Comparison of ENCODE assay signal across 24 mouse cellular contexts in the genomic region with DNA sequence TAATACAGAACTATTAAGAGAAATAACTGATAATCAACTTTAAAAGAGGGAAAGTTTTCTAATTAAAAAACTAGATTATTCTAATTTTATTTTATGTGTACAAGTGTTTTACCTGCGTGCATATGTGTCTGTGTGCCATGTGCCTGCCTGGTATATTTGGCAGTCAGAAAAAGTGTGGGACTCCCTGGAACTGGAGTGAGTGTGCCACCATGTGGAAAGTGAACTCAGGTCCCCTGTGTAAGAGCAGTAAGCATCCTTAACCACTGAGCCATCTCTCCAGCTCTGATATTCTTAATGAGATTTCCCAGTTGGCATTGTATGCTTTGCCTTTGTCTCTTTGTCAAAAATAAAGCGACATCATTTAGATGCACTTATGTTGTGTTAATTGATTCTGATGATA. TPM values are rescaled to one million over a fixed set of nuclear protein-coding genes. Genes with fewer than 3 reads are reported as not detected.
DNase-seq lines count a peak whose midpoint lies in the region; ATAC-seq and TF ChIP-seq lines count a peak whose summit lies in the region.
"Had no signal": no experiment of that assay in that cellular context is flagged by ENCODE, and none has a peak within 500 bp of the region (broad histone marks: within the 10 kb centered on the region; RNA-seq: fewer than 3 reads in every experiment).

No protein-coding gene starts in this region.

- no peak overlapping the region for H3K9ac ChIP-seq in kidney, embryonic 16.5 days (replicated peaks; ENCODE audit: low read length)
- no peak overlapping the region for H3K9ac ChIP-seq in liver, adult 2 months (ENCODE audit: low read depth, low read length)
- H3K9ac ChIP-seq in liver, embryonic 12.5 days, result no peak overlapping the region
- no peak overlapping the region for H3K9ac ChIP-seq in liver, postnatal 0 days (replicated peaks)
- no peak overlapping the region for H3K9ac ChIP-seq in liver, embryonic 11.5 days (ENCODE audit: low read depth, low read length)

- no peak for DNase-seq in kidney, adult 2 months
- DNase-seq in kidney, postnatal 36 days, result no peak
- peak; percentile 19 for DNase-seq in kidney, adult 9 months
- DNase-seq in liver, adult 2 months (ENCODE audit: extremely low read depth, low read depth, low spot score), result peak; percentile 65
- no peak for DNase-seq in liver, postnatal 0 days
- DNase-seq in liver, embryonic 11.5 days (ENCODE audit: low spot score), result no peak
- DNase-seq: adrenal gland, adult 2 months; adrenal gland, adult 8-10 months; adrenal gland, postnatal 10 days; adrenal gland, postnatal 14 days; adrenal gland, postnatal 25 days; adrenal gland, postnatal 36 days; B cell, adult 2 months; cerebellum, adult 11 months; cerebellum, adult 11-12 months had no signal

- no peaks in the 10 kb centered on the region for H3K4me1 ChIP-seq in kidney, adult 2 months (ENCODE audit: control insufficient read depth, insufficient read depth, low read length)
- no peaks in the 10 kb centered on the region for H3K4me1 ChIP-seq in kidney, embryonic 16.5 days (ENCODE audit: insufficient read depth, low read length)
- H3K4me1 ChIP-seq in liver, adult 2 months (ENCODE audit: control insufficient read depth, insufficient read depth, low read length), result no peaks in the 10 kb centered on the region
- no peaks in the 10 kb centered on the region for H3K4me1 ChIP-seq in liver, embryonic 12.5 days
- H3K4me1 ChIP-seq in liver, postnatal 0 days (ENCODE audit: insufficient read depth), result no peaks in the 10 kb centered on the region
- no peaks in the 10 kb centered on the region for H3K4me1 ChIP-seq in liver, embryonic 11.5 days (replicated peaks; ENCODE audit: control insufficient read depth, insufficient read depth, low read length)

- no peaks in the 10 kb centered on the region for H3K27me3 ChIP-seq in kidney, adult 2 months (replicated peaks; ENCODE audit: control insufficient read depth, insufficient read depth, low read length)
- H3K27me3 ChIP-seq in kidney, embryonic 16.5 days (ENCODE audit: insufficient read depth, low read length), result no peaks in the 10 kb centered on the region
- no peaks in the 10 kb centered on the region for H3K27me3 ChIP-seq in liver, adult 2 months (ENCODE audit: control insufficient read depth, insufficient read depth, low read length)
- H3K27me3 ChIP-seq in liver, embryonic 12.5 days (replicated peaks), result no peaks in the 10 kb centered on the region
- H3K27me3 ChIP-seq in liver, postnatal 0 days (ENCODE audit: insufficient read depth, low read length), result no peaks in the 10 kb centered on the region
- no peaks in the 10 kb centered on the region for H3K27me3 ChIP-seq in liver, embryonic 11.5 days (replicated peaks; ENCODE audit: control insufficient read depth, insufficient read depth, low read length)
- H3K27me3 ChIP-seq: CH12.LX, Patski had no signal

- peak; percentile 63 for TF ChIP-seq CTCF in kidney, adult 2 months (conservative IDR thresholded peaks at IDR 0.05; ENCODE audit: insufficient read depth, insufficient read length, low read depth, low read length)
- TF ChIP-seq CTCF in liver, adult 2 months (IDR thresholded peaks at IDR 0.05; ENCODE audit: low read depth, low read length), result peak; percentile 53
- TF ChIP-seq CTCF in liver, postnatal 0 days (IDR thresholded peaks at IDR 0.05; ENCODE audit: low read depth), result peak; percentile 33

- no peaks in the 10 kb centered on the region for H3K9me3 ChIP-seq in kidney, embryonic 16.5 days (ENCODE audit: low read length)
- H3K9me3 ChIP-seq in liver, embryonic 12.5 days (replicated peaks), result no peaks in the 10 kb centered on the region
- no peaks in the 10 kb centered on the region for H3K9me3 ChIP-seq in liver, postnatal 0 days (ENCODE audit: low read length)
- H3K9me3 ChIP-seq in liver, embryonic 11.5 days (ENCODE audit: control insufficient read depth, low read length), result no peaks in the 10 kb centered on the region
- H3K9me3 ChIP-seq: G1E had no signal

- H3K4me2 ChIP-seq in kidney, embryonic 16.5 days (replicated peaks; ENCODE audit: low read depth, low read length), result no peak overlapping the region
- H3K4me2 ChIP-seq in liver, embryonic 12.5 days, result no peak overlapping the region
- H3K4me2 ChIP-seq in liver, postnatal 0 days (ENCODE audit: low read depth, low read length), result no peak overlapping the region
- no peak overlapping the region for H3K4me2 ChIP-seq in liver, embryonic 11.5 days

- H3K27ac ChIP-seq in kidney, adult 2 months (ENCODE audit: insufficient read depth, low read depth, low read length), result no peak overlapping the region
- H3K27ac ChIP-seq in kidney, embryonic 16.5 days (ENCODE audit: low read length), result no peak overlapping the region
- H3K27ac ChIP-seq in liver, adult 2 months (replicated peaks; ENCODE audit: insufficient read depth, low read depth, low read length), result no peak overlapping the region
- H3K27ac ChIP-seq in liver, embryonic 12.5 days, result no peak overlapping the region
- H3K27ac ChIP-seq in liver, postnatal 0 days (ENCODE audit: low read depth), result no peak overlapping the region
- no peak overlapping the region for H3K27ac ChIP-seq in liver, embryonic 11.5 days (ENCODE audit: low read depth, low read length)

- no peaks in the 10 kb centered on the region for H3K79me2 ChIP-seq in liver, adult 2 months (ENCODE audit: control insufficient read depth, insufficient read depth, low read length)

- ATAC-seq in kidney, embryonic 16.5 days (ENCODE audit: low FRiP score, low TSS enrichment), result no peak
- ATAC-seq in liver, embryonic 12.5 days, result no peak
- no peak for ATAC-seq in liver, postnatal 0 days
- ATAC-seq in liver, embryonic 11.5 days (replicated peaks; ENCODE audit: low FRiP score), result no peak
- ATAC-seq: activated CD4-positive, CD25-positive, alpha-beta regulatory T cell, adult 4 months; CD4-positive, CD25-positive, alpha-beta regulatory T cell, adult 4 months; Patski had no signal

- no peak for TF ChIP-seq EP300 in liver, postnatal 0 days (IDR thresholded peaks at IDR 0.05; ENCODE audit: low read depth)

- no peaks in the 10 kb centered on the region for H3K36me3 ChIP-seq in kidney, adult 2 months (ENCODE audit: control insufficient read depth, insufficient read depth, low read length)
- no peaks in the 10 kb centered on the region for H3K36me3 ChIP-seq in kidney, embryonic 16.5 days (ENCODE audit: insufficient read depth, low read length)
- no peaks in the 10 kb centered on the region for H3K36me3 ChIP-seq in liver, adult 2 months (ENCODE audit: control insufficient read depth, insufficient read depth, low read length)
- H3K36me3 ChIP-seq in liver, embryonic 12.5 days, result no peaks in the 10 kb centered on the region
- no peaks in the 10 kb centered on the region for H3K36me3 ChIP-seq in liver, postnatal 0 days (replicated peaks; ENCODE audit: insufficient read depth, low read length)
- no peaks in the 10 kb centered on the region for H3K36me3 ChIP-seq in liver, embryonic 11.5 days (ENCODE audit: control insufficient read depth, insufficient read depth, low read length)
- H3K36me3 ChIP-seq: G1E had no signal

- no peak overlapping the region for H3K4me3 ChIP-seq in kidney, adult 2 months (ENCODE audit: insufficient read depth, low read depth, low read length)
- no peak overlapping the region for H3K4me3 ChIP-seq in kidney, embryonic 16.5 days (ENCODE audit: low read length)
- no peak overlapping the region for H3K4me3 ChIP-seq in liver, adult 2 months (ENCODE audit: insufficient read depth, low read depth, low read length)
- no peak overlapping the region for H3K4me3 ChIP-seq in liver, embryonic 12.5 days
- H3K4me3 ChIP-seq in liver, postnatal 0 days (ENCODE audit: low read depth, low read length), result no peak overlapping the region
- H3K4me3 ChIP-seq in liver, embryonic 11.5 days (ENCODE audit: low read depth, low read length), result no peak overlapping the region

- 88% methylated on average over 2 of the region's 2 CpGs for WGBS in kidney, adult 2 months
- WGBS in kidney, embryonic 16.5 days, result 90% methylated on average over 2 of the region's 2 CpGs
- 75% methylated on average over 2 of the region's 2 CpGs for WGBS in liver, adult 2 months
- WGBS in liver, embryonic 12.5 days (ENCODE audit: insufficient replicate concordance), result 66% methylated on average over 2 of the region's 2 CpGs
- WGBS in liver, postnatal 0 days (ENCODE audit: insufficient replicate concordance), result 87% methylated on average over 2 of the region's 2 CpGs
- 86% methylated on average over 2 of the region's 2 CpGs for WGBS in liver, embryonic 11.5 days

- TF ChIP-seq POLR2A in kidney, adult 2 months (IDR thresholded peaks at IDR 0.05; ENCODE audit: low read depth, low read length), result no peak
- no peak for TF ChIP-seq POLR2A in liver, adult 2 months (IDR thresholded peaks at IDR 0.05; ENCODE audit: extremely low read depth, insufficient read depth, low read length)

RNA-seq across cellular contexts. Expression of a gene that starts 20.3 kb away (rescaled TPM):
- 92.7 and 114 TPM in 2 replicates for polyA plus RNA-seq in kidney, adult 2 months (2012; rRNA removed)
- polyA plus RNA-seq in kidney, embryonic 16.5 days (2015; fragmentation: Nextera tagmentation; extraction: Ambion mirVana), result 1.5 and 1.7 TPM in 2 replicates
- total RNA-seq in liver, adult 2 months (2014; rRNA removed), result 328 and 378 TPM in 2 replicates
- 66.8 and 84.2 TPM in 2 replicates for polyA plus RNA-seq in liver, adult 2 months (2012; rRNA removed)
- 24.1 and 24.2 TPM in 2 replicates for polyA plus RNA-seq in liver, embryonic 12.5 days (2016; fragmentation: Nextera tagmentation; extraction: Ambion mirVana)
- 43.7 and 49.0 TPM in 2 replicates for polyA plus RNA-seq in liver, postnatal 0 days (2015; fragmentation: Nextera tagmentation; extraction: Ambion mirVana)
- 21.7 and 26.6 TPM in 2 replicates for polyA plus RNA-seq in liver, embryonic 11.5 days (2014; fragmentation: Nextera tagmentation; extraction: Ambion mirVana)
- total RNA-seq: CH12.LX, G1E, MEL had no signal
- polyA plus RNA-seq: activated CD4-positive, CD25-positive, alpha-beta regulatory T cell, adult 4 months; C2C12; CD4-positive, CD25-positive, alpha-beta regulatory T cell, adult 4 months; G1E; Patski had no signal

Comparison
In these comparisons a context has a peak if more than half of its experiments do, and no peak if none do; other contexts are left out.
1. DNase-seq: peak in kidney, adult 9 months (single experiment) and liver, adult 2 months (single experiment); none in kidney, adult 2 months (single experiment), kidney, postnatal 36 days (0 of 2), liver, postnatal 0 days (single experiment) and liver, embryonic 11.5 days (single experiment).
2. Peak in every context shown above with its lines, with median percentiles within 50 percentile points of each other: CTCF ChIP-seq.